Mouse (Mus musculus) mature B cell (primary cell): ENCODE measurements around the gene Ugt1a1.

Experiments
- in situ Hi-C: fragments of 300-500 bp; cut with MboI; formaldehyde crosslinking; loops from 2 replicates; pipeline ENCODE4 v1.14.3; 2019

The Ugt1a1 gene

DNA sequence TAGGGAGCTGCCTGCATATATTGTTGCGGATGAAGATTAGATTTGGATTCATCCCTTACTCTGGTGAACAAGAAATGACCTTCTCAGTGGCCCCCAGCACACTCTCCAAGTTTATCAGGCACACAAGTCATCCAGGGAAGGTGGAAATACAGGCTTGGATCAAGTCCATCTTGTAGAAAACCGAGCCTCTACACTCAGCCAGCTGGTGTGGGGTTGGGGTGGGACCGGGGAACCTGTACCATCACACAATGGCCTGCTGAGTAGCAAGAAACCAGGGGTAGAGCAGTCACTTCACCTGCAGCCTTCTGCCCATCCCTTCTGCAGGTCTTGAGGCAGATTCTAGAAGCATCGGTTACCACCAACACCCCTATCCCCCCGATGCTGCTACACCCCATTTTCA is 22.9 kb downstream of the Ugt1a1 start:
- in situ Hi-C loops: no loop called here

DNA sequence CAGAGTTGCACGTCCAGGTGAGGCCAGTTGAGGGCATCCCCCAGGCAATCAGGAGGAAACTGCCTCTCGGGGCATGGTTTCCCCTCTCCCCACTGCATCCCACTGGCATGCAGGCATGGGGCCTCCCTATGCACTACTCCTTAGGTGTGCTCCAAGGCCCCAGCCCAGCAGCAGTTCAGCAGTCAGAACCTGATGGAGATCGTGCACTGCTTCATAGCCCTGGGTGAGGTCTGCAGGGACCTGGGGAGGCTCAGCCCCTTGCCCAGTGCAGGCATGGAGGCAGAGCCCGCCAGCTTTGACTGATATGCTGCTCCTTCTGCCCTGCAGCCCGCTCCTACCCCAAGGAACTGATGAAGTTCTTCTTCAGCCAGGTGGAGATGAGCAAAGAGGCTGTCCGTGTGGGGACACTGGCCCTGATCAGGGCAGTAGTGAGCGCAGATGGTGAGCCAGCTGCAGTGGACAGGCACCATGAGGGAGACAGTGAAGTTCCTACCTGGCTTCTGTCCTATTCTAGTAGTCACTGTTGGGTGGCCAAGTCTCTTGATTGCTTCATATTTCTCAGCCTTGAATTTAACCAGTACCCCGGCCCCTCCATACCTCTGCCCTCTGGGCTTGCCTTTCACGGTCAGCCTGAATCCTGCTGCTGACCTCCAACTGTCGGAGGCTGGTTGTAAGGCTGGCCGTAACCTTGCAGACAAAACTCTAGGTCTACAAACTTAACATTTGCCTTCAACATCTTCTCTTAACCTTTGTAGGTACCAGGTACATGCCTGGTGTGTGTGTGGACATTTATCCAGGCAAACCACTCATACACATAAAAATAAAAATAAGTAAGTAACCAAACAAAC is 23.5 kb downstream of the Ugt1a1 start:
- in situ Hi-C loops: no loop called here

DNA sequence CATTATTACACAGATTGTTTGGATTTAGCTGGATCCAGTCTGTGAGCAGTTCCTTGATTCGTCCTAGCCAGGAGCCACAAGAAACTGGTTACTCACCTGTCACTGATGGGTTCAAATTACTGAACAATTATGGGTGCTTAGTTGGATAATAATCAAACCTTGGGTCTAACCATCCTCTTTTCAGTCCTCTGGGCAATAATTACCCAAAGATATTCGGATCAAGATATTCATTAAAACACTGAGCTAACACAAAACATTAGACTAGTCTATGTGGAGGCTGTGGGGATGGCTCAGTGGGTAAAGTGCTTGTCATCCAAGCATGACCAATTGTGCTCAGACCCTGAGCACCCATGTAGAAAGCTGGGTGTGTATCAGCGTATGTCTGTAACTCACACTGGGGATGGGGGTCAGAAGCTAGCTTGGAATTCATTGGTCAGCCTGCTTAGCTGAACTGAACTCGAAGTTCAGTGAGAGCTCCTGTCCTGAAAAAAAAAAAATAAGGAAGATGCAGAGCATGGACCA is 24.2 kb downstream of the Ugt1a1 start:
- in situ Hi-C loops: no loop called here

- in situ Hi-C loops: no loop called here
Observed at GRCm38 (mm10) chr1:88237311-88237710, 25.6 kb downstream of the Ugt1a1 start.

GRCm38 (mm10) chr1:88238771-88239170 is 27.0 kb downstream of the Ugt1a1 start:
- in situ Hi-C loops: no loop called here

DNA sequence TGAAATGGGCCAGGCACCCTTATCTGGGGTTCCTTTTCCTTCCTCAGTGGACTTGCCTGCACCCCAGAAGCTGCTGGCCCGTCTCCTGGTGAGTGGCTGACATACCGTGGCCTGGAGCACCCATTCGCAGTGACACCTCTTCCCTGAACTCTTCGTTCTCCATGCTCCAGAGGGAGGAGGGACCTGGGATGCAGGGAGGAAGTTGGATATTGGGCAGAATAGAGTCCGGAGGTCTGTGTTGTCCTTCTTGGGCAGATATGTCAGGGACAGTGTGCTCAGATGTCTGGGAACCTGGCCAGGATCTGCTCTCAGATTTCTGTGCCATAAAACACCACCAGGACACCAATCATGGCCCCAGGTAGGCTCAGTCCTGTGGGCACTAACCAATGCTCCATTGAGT is 28.3 kb downstream of the Ugt1a1 start:
- in situ Hi-C loops: no loop called here

DNA sequence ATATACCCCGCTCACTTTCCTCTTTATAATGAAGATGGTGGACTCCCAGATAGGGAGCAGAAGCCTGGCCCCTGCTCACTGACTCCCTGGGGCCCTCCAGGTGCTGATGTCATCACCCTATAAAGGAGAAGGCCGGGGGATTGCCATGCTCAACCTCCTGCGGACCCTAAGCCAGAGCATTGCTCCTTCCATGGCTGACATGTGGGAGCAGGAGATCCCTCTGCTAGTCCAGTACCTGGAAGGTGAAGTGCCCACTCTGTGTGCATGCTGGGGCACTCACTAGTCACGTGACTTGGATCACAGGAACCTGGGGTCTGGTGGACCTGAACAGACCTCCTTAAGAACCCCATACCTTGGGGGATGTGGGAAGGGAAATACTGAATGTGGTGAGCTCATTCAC is 28.8 kb downstream of the Ugt1a1 start:
- in situ Hi-C loops: no loop called here

- in situ Hi-C loops: no loop called here
Observed at GRCm38 (mm10) chr1:88243861-88244260, 32.1 kb downstream of the Ugt1a1 start.

DNA sequence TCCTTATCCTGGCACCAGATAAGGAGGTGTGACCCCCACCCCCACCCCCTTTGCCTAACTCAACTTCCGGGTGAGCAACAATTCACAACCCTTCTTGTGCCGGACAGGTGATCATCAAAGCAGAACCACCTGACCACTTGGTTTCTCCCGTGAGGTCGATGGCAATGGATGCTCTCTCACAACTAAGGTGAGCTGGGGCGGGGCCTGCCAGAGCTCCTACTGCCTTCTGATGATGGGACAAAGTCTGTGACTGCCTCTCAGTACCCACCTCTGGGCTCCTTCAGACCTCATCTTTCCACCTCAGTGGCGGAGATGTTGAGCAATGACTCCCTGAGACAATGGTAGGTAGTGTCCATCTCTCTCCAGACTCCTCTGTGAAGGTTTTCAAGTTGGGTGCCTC is 34.1 kb downstream of the Ugt1a1 start:
- in situ Hi-C loops: no loop called here

DNA sequence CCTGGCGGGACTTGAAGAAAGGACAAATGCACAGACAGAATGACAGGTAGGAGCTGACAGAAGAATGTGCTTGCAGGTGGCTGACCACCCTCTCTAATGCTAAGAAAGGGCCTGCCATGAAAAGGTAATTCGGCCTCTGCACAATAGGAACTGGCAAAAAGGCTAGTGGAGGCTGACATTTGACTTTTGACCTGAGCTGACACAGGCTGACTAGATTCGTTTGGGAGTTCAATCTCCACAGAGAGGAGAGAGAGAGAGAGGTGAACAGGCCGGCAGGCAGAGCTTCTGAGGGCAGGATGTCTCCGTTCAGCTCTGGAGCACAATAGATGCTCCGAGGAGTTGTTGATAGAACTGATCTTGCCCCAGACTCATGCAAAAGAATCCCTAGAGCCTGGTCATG is 34.6 kb downstream of the Ugt1a1 start:
- in situ Hi-C loops: no loop called here

DNA sequence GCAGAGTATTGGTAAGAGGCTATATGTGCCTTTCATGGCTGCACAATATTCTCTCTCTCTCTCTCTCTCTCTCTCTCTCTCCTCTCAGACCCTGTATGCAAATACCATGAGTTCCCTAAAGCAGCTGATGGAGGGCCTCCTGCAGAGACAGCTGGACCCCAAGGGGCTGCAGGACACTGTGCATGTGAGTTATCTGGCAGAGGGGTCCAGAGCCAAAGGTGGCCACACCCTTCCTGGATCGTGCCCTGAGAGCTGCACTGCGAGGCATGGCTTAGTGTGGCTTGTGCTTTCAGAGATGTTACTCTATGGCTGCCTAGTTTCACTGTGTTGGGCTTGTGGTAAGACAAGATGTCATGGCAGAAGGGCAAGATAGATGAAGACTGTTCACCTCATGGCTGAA is 35.9 kb downstream of the Ugt1a1 start:
- in situ Hi-C loops: no loop called here

- in situ Hi-C loops: no loop called here
Observed at GRCm38 (mm10) chr1:88248658-88249057, 36.9 kb downstream of the Ugt1a1 start.

DNA sequence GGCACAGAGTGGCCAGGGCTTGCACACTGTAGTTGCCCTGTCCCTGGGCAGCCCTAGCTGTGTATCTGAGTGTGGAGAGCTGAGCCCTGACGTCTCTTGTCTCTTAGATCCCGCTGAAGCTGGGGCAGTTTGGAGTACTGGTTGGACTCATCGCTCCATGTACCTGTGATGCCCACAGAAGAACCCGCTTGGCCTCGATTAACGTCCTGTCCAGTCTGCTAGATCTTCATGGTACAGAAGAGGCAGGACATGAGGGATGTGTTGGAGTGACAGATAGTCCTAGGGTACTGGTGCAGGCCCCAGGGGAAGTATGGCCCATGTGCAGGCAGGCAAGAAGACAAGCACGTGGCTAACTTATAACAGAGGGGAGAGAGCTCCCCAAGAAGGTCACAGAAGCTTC is 37.8 kb downstream of the Ugt1a1 start:
- in situ Hi-C loops: no loop called here

GRCm38 (mm10) chr1:88250023-88250422 is 38.3 kb downstream of the Ugt1a1 start:
- in situ Hi-C loops: no loop called here

DNA sequence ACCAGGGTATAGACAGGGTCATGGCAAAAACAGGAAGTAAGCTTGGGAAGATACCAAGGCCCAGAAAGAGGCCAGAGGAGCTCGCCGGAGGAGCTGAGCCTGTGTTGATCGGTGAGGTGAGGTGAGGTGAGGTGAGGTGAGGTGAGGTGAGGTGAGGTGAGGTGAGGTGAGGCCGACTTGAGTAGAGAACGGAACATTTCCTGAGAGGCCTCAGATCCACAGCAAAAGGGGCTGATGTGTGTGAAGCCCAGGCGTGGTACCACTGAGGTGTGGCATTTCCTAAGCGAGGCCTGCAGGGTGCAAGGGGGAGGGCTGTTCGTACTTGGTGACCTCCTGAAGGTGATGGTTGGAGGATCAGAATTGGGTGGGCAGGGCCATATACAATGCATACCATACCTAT is 41.3 kb downstream of the Ugt1a1 start:
- in situ Hi-C loops: no loop called here

DNA sequence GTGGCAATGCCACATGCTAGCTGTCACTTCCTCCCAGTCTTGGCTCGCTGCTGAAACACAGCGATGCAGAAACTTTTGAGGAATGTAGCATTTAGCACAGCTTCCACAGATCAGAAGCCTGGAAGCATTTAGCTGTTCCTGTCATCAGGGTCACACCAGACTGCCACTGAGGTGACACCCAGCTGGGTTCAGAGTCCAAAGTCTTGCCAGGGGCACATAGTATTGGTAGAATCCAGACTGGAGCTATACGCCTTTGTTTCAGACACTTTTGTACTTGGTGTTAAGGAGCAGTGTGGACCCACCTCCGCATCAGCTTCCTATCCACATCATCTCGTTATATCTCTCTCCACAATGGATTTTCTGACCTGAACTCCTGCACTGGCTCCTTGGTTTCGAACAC is 41.8 kb downstream of the Ugt1a1 start:
- in situ Hi-C loops: no loop called here

GRCm38 (mm10) chr1:88254793-88255465 is 43.2 kb downstream of the Ugt1a1 start:
- in situ Hi-C loops: no loop called here

DNA sequence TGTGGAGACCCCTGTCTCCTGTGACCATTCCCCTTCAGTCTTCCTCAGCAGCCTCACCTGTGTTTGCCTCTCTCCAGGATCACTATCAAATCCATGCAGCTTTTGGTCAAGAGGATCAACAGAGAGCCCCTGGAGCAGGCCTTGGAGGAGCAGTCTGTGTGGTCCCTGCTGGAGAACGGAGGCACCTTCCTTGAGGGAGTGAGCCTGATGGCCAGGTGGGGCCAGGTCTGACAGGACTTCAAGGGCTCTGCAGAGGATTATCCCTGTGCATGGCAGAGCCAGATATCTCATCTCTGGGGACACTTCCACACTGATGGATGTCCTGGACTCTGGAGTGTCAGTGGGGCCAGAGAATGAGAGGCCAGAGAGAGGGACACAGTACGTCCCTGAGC is 43.7 kb downstream of the Ugt1a1 start:
- in situ Hi-C loops: no loop called here

DNA sequence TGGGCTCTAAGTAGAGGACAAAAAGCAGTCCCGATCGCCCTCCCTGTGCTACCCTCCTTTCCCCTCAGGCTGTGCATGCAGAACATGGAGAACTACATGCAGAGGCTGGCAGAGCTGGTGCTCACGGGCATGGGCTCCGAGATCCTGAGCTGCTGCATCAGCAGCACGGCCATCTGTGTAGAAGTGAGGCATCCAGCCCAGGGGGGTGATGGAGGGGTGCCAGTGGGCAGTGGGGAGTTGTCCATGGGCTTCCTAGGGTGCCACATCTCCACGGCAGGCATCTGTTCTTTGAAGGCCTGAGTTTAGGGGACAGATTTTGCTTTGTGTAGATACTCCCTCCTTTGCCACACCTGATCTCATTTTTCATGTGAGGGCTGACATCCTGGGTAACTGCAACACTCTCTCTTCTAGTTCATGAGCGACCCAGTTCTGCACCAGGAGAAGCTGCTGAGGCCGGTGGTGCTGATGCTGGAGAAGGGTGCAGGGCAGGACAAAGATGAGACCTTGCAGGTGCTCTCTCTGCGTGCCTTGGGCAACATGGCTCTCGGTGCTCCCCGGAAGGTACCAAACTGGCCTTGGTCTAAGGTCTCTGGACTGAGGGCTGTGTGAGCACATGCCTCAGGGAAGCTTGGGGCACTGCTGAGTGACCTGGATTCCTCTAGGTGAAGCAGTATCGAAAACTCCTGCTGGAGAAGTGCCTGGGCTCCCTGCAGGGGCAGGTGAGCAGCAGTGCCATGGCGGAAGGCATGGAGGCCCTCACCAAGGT is 44.4 kb downstream of the Ugt1a1 start:
- in situ Hi-C loops: no loop called here

DNA sequence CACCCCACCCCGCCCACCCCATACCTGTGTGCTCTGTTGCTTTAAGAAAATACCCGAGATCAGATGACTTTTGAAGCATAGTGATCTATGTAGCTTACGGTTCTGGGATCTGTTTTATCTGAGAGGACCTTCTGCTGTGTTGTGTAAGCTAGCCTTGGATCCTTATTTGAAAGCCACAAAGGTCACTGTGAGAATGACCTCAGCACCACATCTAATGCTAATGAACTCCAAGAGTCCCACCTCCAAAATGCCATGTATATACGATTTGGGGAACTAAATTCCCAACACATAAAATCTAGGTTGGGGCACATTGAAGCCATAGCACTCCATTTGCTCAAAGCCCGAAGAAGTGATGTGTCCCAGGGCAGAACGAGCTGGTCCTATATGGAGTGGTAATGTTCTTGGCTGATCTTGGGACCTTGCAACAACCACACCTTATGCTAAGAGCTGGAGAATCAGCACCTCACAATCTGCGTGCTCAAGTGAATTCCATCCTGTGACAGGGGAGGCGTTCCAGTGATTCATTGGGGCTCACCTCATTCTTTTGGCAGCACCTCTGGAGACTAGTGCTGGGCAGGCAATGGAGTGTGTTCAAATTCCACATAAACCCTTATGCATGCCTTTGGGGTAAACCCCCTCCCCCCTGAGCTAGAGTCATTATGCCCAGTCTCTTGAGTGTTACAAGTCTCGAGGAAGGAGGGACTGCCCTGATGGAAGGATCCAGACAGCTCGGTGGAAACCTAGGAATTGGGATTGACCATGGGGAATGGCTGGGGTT is 45.3 kb downstream of the Ugt1a1 start:
- in situ Hi-C loops: no loop called here

- in situ Hi-C loops: no loop called here
Observed at GRCm38 (mm10) chr1:88257681-88258080, 45.9 kb downstream of the Ugt1a1 start.

- in situ Hi-C loops: no loop called here
Observed at GRCm38 (mm10) chr1:88258361-88258760, 46.6 kb downstream of the Ugt1a1 start.
